Mouse (Mus musculus): Measurements from ENCODE around the gene Dpm2. TPM values are rescaled to one million over a fixed set of nuclear protein-coding genes. Genes with fewer than 3 reads are reported as not detected.

Dpm2 gene
- polyA plus RNA-seq, 1 experiment from 2014 or later = 150 TPM

- H3K4me2 ChIP-seq (ENCODE audit: low read length) = peak overlapping the region; percentile 98
- peak overlapping the region; percentile 63 for H3K9ac ChIP-seq (ENCODE audit: low read depth, low read length)
- peaks cover 14% of the 10 kb centered on the region for H3K4me1 ChIP-seq (ENCODE audit: control insufficient read depth, insufficient read depth, low read depth, low read length)
- H3K27ac ChIP-seq (ENCODE audit: low read depth, low read length) = peak overlapping the region; percentile 57; the same call in 1 of the 2 replicates
- no peak for ATAC-seq
- H3K27me3 ChIP-seq (replicated peaks; ENCODE audit: control insufficient read depth, insufficient read depth, low read length) = peaks cover 6% of the 10 kb centered on the region
- peak overlapping the region; percentile 58 for H3K4me3 ChIP-seq (ENCODE audit: low read length)
- WGBS = 2% methylated on average over 26 of the region's 26 CpGs
- H3K9me3 ChIP-seq (ENCODE audit: control insufficient read depth, low read length) = no peaks in the 10 kb centered on the region
- H3K36me3 ChIP-seq (ENCODE audit: control insufficient read depth, insufficient read depth, low read length) = 0 out of 2 replicates have a peak, but pooled peaks cover 3% of the 10 kb centered on the region
Measured at GRCm38 (mm10) chr2:32574901-32575585, 4.4 kb downstream of the Dpm2 start.

GRCm38 (mm10) chr2:32575586-32576160, 5.0 kb downstream of the Dpm2 start, which contains the start of gene 9430097D07Rik:
9430097D07Rik (minus strand) TSS chr2:32575684.
- peak; percentile 82 for ATAC-seq
- Histone ChIP-seq H3K27ac (ENCODE audit: low read depth, low read length) (peak within 1 kb of the TSS; percentile 57; the same call in 1 of the 2 replicates), H3K4me1 (ENCODE audit: control insufficient read depth, insufficient read depth, low read depth, low read length) (peaks cover 14% of the 10 kb centered on the region), H3K9ac (ENCODE audit: low read depth, low read length) (peak within 1 kb of the TSS; percentile 63), H3K27me3 (replicated peaks; ENCODE audit: control insufficient read depth, insufficient read depth, low read length) (peaks cover 6% of the 10 kb centered on the region), H3K36me3 (ENCODE audit: control insufficient read depth, insufficient read depth, low read length) (0 out of 2 replicates have a peak, but pooled peaks cover 3% of the 10 kb centered on the region), H3K4me3 (ENCODE audit: low read length) (peak within 1 kb of the TSS; percentile 58), H3K4me2 (ENCODE audit: low read length) (peak within 1 kb of the TSS; percentile 98), H3K9me3 (ENCODE audit: control insufficient read depth, low read length) (no peaks in the 10 kb centered on the region)
- 6% methylated on average over 28 of the region's 28 CpGs for WGBS

- Histone ChIP-seq H3K4me2 (ENCODE audit: low read length) (peak overlapping the region; percentile 98), H3K27ac (ENCODE audit: low read depth, low read length) (no peak overlapping the region), H3K9me3 (ENCODE audit: control insufficient read depth, low read length) (no peaks in the 10 kb centered on the region), H3K27me3 (replicated peaks; ENCODE audit: control insufficient read depth, insufficient read depth, low read length) (peaks cover 6% of the 10 kb centered on the region), H3K4me3 (ENCODE audit: low read length) (no peak overlapping the region), H3K36me3 (ENCODE audit: control insufficient read depth, insufficient read depth, low read length) (0 out of 2 replicates have a peak, but pooled peaks cover 3% of the 10 kb centered on the region), H3K9ac (ENCODE audit: low read depth, low read length) (no peak overlapping the region), H3K4me1 (ENCODE audit: control insufficient read depth, insufficient read depth, low read depth, low read length) (peaks cover 11% of the 10 kb centered on the region)
- ATAC-seq = no peak
- 88% methylated on average over 9 of the region's 9 CpGs for WGBS
Measured at GRCm38 (mm10) chr2:32576532-32576931, 5.9 kb downstream of the Dpm2 start.

GRCm38 (mm10) chr2:32578146-32579046, 7.7 kb downstream of the Dpm2 start:
- no peak for ATAC-seq
- peaks cover 10% of the 10 kb centered on the region for H3K4me1 ChIP-seq (ENCODE audit: control insufficient read depth, insufficient read depth, low read depth, low read length)
- peaks cover 6% of the 10 kb centered on the region for H3K27me3 ChIP-seq (replicated peaks; ENCODE audit: control insufficient read depth, insufficient read depth, low read length)
- no peak overlapping the region for H3K9ac ChIP-seq (ENCODE audit: low read depth, low read length)
- H3K4me3 ChIP-seq (ENCODE audit: low read length) = no peak overlapping the region
- H3K9me3 ChIP-seq (ENCODE audit: control insufficient read depth, low read length) = no peaks in the 10 kb centered on the region
- H3K36me3 ChIP-seq (ENCODE audit: control insufficient read depth, insufficient read depth, low read length) = no peaks in the 10 kb centered on the region
- no peak overlapping the region for H3K4me2 ChIP-seq (ENCODE audit: low read length)
- no peak overlapping the region for H3K27ac ChIP-seq (ENCODE audit: low read depth, low read length)
- 38% methylated on average over 23 of the region's 30 CpGs for WGBS

- Histone ChIP-seq H3K36me3 (ENCODE audit: control insufficient read depth, insufficient read depth, low read length) (no peaks in the 10 kb centered on the region), H3K9me3 (ENCODE audit: control insufficient read depth, low read length) (no peaks in the 10 kb centered on the region), H3K4me1 (ENCODE audit: control insufficient read depth, insufficient read depth, low read depth, low read length) (peaks cover 9% of the 10 kb centered on the region), H3K27me3 (replicated peaks; ENCODE audit: control insufficient read depth, insufficient read depth, low read length) (peaks cover 6% of the 10 kb centered on the region), H3K9ac (ENCODE audit: low read depth, low read length) (no peak overlapping the region), H3K4me2 (ENCODE audit: low read length) (peak overlapping the region; percentile 46), H3K4me3 (ENCODE audit: low read length) (peak overlapping the region; percentile 24), H3K27ac (ENCODE audit: low read depth, low read length) (0 out of 2 replicates have a peak overlapping the region, but pooled peaks have one; percentile 10)
- ATAC-seq = peak; percentile 69
- WGBS = 32% methylated on average over 19 of the region's 19 CpGs
Measured at GRCm38 (mm10) chr2:32581450-32582095, 10.9 kb downstream of the Dpm2 start.

GRCm38 (mm10) chr2:32582830-32583799, 12.5 kb downstream of the Dpm2 start:
- peaks cover under 1% of the 10 kb centered on the region; the same call in 1 of the 2 replicates for H3K27me3 ChIP-seq (replicated peaks; ENCODE audit: control insufficient read depth, insufficient read depth, low read length)
- H3K9me3 ChIP-seq (ENCODE audit: control insufficient read depth, low read length) = no peaks in the 10 kb centered on the region
- H3K27ac ChIP-seq (ENCODE audit: low read depth, low read length) = peak overlapping the region; percentile 41; the same call in 1 of the 2 replicates
- no peaks in the 10 kb centered on the region for H3K36me3 ChIP-seq (ENCODE audit: control insufficient read depth, insufficient read depth, low read length)
- peak; percentile 73 for ATAC-seq
- peak overlapping the region; percentile 58 for H3K9ac ChIP-seq (ENCODE audit: low read depth, low read length)
- H3K4me3 ChIP-seq (ENCODE audit: low read length) = peak overlapping the region; percentile 35
- 14% methylated on average over 37 of the region's 37 CpGs for WGBS
- H3K4me1 ChIP-seq (ENCODE audit: control insufficient read depth, insufficient read depth, low read depth, low read length) = peaks cover 18% of the 10 kb centered on the region
- H3K4me2 ChIP-seq (ENCODE audit: low read length) = peak overlapping the region; percentile 67

GRCm38 (mm10) chr2:32585149-32585714, 14.6 kb downstream of the Dpm2 start:
- 84% methylated on average over 7 of the region's 7 CpGs for WGBS
- H3K4me1 ChIP-seq (ENCODE audit: control insufficient read depth, insufficient read depth, low read depth, low read length) = peaks cover 27% of the 10 kb centered on the region
- H3K9ac ChIP-seq (ENCODE audit: low read depth, low read length) = no peak overlapping the region
- H3K27ac ChIP-seq (ENCODE audit: low read depth, low read length) = no peak overlapping the region
- no peak overlapping the region for H3K4me3 ChIP-seq (ENCODE audit: low read length)
- H3K4me2 ChIP-seq (ENCODE audit: low read length) = no peak overlapping the region
- no peak for ATAC-seq
- H3K9me3 ChIP-seq (ENCODE audit: control insufficient read depth, low read length) = no peaks in the 10 kb centered on the region
- H3K36me3 ChIP-seq (ENCODE audit: control insufficient read depth, insufficient read depth, low read length) = no peaks in the 10 kb centered on the region
- H3K27me3 ChIP-seq (replicated peaks; ENCODE audit: control insufficient read depth, insufficient read depth, low read length) = no peaks in the 10 kb centered on the region
